Mouse (Mus musculus): ENCODE measurements around the gene Bmp8b.

- TF ChIP-seq CTCF (IDR thresholded peaks at IDR 0.05; ENCODE audit: insufficient read depth, low read length) = no peak
- TF ChIP-seq POLR2A (IDR thresholded peaks at IDR 0.05; ENCODE audit: borderline replicate concordance, extremely low read depth, low read depth, low read length) = no peak
These were observed 43.2 kb upstream of the Bmp8b start for GRCm38 (mm10) chr4:123061744-123062143.
